Mouse (Mus musculus): ENCODE measurements around the gene Vil1. TPM values are rescaled to one million over a fixed set of nuclear protein-coding genes. Genes with fewer than 3 reads are reported as not detected.

Gene Vil1
- 4.9 TPM for polyA plus RNA-seq (2015; fragmentation: Illumina TruSeq; extraction: RNeasy Lipid Tissue Mini Kit (QIAGEN cat#74804); ENCODE audit: insufficient read depth, low read depth, low replicate concordance)

GRCm38 (mm10) chr1:74408589-74409504, at the start of gene Vil1:
Vil1 (plus strand) TSS chr1:74409376.

GRCm38 (mm10) chr1:74361812-74362211, 47.4 kb upstream of the Vil1 start, which contains the start of gene Catip:
Catip (plus strand) TSS chr1:74362108.

DNA sequence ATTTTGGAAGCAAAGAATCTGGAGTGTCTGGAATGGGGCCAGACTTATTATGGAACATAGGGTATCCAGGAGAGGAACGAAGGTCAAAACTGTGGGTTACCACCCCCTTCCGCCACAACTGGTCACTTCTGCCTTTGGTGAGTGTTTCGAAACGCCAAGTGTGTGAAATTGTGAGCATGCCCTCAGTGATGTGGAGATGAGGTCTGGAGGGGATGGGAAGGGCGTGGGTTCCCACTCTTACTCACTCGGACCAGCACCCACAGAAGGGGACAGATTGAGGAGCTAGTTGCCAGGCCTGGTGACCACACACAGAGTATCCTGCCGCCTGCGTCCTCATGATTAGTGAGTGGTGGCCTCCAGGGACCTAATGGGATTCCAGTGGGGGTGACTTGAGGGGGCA, 34.2 kb upstream of the Vil1 start, which contains the start of gene Slc11a1:
TSS of gene Slc11a1 (plus strand) at position 216 of the 400 bp plus-strand sequence.

GRCm38 (mm10) chr1:74390924-74391748, 18.0 kb upstream of the Vil1 start, which contains the start of gene Ctdsp1:
Ctdsp1 (plus strand) TSS chr1:74391509.

Other genes starting within 250 kb of the Vil1 start
- gene Cxcr1, start 214.7 kb upstream of the Vil1 start, polyA plus RNA-seq (2015; fragmentation: Illumina TruSeq; extraction: RNeasy Lipid Tissue Mini Kit (QIAGEN cat#74804); ENCODE audit: insufficient read depth, low read depth, low replicate concordance), result not detected
- 46.6 TPM for gene Arpc2, start 173.3 kb upstream of the Vil1 start, polyA plus RNA-seq (2015; fragmentation: Illumina TruSeq; extraction: RNeasy Lipid Tissue Mini Kit (QIAGEN cat#74804); ENCODE audit: insufficient read depth, low read depth, low replicate concordance)
- gene Gpbar1, start 130.8 kb upstream of the Vil1 start, polyA plus RNA-seq (2015; fragmentation: Illumina TruSeq; extraction: RNeasy Lipid Tissue Mini Kit (QIAGEN cat#74804); ENCODE audit: insufficient read depth, low read depth, low replicate concordance), result not detected
- 30.0 TPM for gene Aamp, start 124.6 kb upstream of the Vil1 start, polyA plus RNA-seq (2015; fragmentation: Illumina TruSeq; extraction: RNeasy Lipid Tissue Mini Kit (QIAGEN cat#74804); ENCODE audit: insufficient read depth, low read depth, low replicate concordance)
- gene Pnkd, start 124.4 kb upstream of the Vil1 start, polyA plus RNA-seq (2015; fragmentation: Illumina TruSeq; extraction: RNeasy Lipid Tissue Mini Kit (QIAGEN cat#74804); ENCODE audit: insufficient read depth, low read depth, low replicate concordance), result 19.8 TPM
- 20.6 TPM for gene Tmbim1, start 103.8 kb upstream of the Vil1 start, polyA plus RNA-seq (2015; fragmentation: Illumina TruSeq; extraction: RNeasy Lipid Tissue Mini Kit (QIAGEN cat#74804); ENCODE audit: insufficient read depth, low read depth, low replicate concordance)
- gene Catip, start 47.3 kb upstream of the Vil1 start, polyA plus RNA-seq (2015; fragmentation: Illumina TruSeq; extraction: RNeasy Lipid Tissue Mini Kit (QIAGEN cat#74804); ENCODE audit: insufficient read depth, low read depth, low replicate concordance), result not detected
- 7.4 TPM for gene Slc11a1, start 34.2 kb upstream of the Vil1 start, polyA plus RNA-seq (2015; fragmentation: Illumina TruSeq; extraction: RNeasy Lipid Tissue Mini Kit (QIAGEN cat#74804); ENCODE audit: insufficient read depth, low read depth, low replicate concordance)
- 23.8 TPM for gene Ctdsp1, start 17.9 kb upstream of the Vil1 start, polyA plus RNA-seq (2015; fragmentation: Illumina TruSeq; extraction: RNeasy Lipid Tissue Mini Kit (QIAGEN cat#74804); ENCODE audit: insufficient read depth, low read depth, low replicate concordance)
- 3.5 TPM for gene Cnot9, start 96.7 kb downstream of the Vil1 start, polyA plus RNA-seq (2015; fragmentation: Illumina TruSeq; extraction: RNeasy Lipid Tissue Mini Kit (QIAGEN cat#74804); ENCODE audit: insufficient read depth, low read depth, low replicate concordance)
- not detected for gene Plcd4, start 133.5 kb downstream of the Vil1 start, polyA plus RNA-seq (2015; fragmentation: Illumina TruSeq; extraction: RNeasy Lipid Tissue Mini Kit (QIAGEN cat#74804); ENCODE audit: insufficient read depth, low read depth, low replicate concordance)
- 1.4 TPM for gene Usp37, start 134.9 kb downstream of the Vil1 start, polyA plus RNA-seq (2015; fragmentation: Illumina TruSeq; extraction: RNeasy Lipid Tissue Mini Kit (QIAGEN cat#74804); ENCODE audit: insufficient read depth, low read depth, low replicate concordance)
- gene Zfp142, start 178.9 kb downstream of the Vil1 start, polyA plus RNA-seq (2015; fragmentation: Illumina TruSeq; extraction: RNeasy Lipid Tissue Mini Kit (QIAGEN cat#74804); ENCODE audit: insufficient read depth, low read depth, low replicate concordance), result 3.1 TPM
- 3.8 TPM for gene Bcs1l, start 178.9 kb downstream of the Vil1 start, polyA plus RNA-seq (2015; fragmentation: Illumina TruSeq; extraction: RNeasy Lipid Tissue Mini Kit (QIAGEN cat#74804); ENCODE audit: insufficient read depth, low read depth, low replicate concordance)
- 30.5 TPM for gene Rnf25, start 192.0 kb downstream of the Vil1 start, polyA plus RNA-seq (2015; fragmentation: Illumina TruSeq; extraction: RNeasy Lipid Tissue Mini Kit (QIAGEN cat#74804); ENCODE audit: insufficient read depth, low read depth, low replicate concordance)
- gene Stk36, start 192.1 kb downstream of the Vil1 start, polyA plus RNA-seq (2015; fragmentation: Illumina TruSeq; extraction: RNeasy Lipid Tissue Mini Kit (QIAGEN cat#74804); ENCODE audit: insufficient read depth, low read depth, low replicate concordance), result 1.3 TPM

Measured in pancreas, adult 10 weeks (tissue).